Mouse (Mus musculus): ENCODE results near the gene Yipf3.
A peak's percentile ranks its signal among the peaks of the same experiment; 100 is the strongest.

DNA sequence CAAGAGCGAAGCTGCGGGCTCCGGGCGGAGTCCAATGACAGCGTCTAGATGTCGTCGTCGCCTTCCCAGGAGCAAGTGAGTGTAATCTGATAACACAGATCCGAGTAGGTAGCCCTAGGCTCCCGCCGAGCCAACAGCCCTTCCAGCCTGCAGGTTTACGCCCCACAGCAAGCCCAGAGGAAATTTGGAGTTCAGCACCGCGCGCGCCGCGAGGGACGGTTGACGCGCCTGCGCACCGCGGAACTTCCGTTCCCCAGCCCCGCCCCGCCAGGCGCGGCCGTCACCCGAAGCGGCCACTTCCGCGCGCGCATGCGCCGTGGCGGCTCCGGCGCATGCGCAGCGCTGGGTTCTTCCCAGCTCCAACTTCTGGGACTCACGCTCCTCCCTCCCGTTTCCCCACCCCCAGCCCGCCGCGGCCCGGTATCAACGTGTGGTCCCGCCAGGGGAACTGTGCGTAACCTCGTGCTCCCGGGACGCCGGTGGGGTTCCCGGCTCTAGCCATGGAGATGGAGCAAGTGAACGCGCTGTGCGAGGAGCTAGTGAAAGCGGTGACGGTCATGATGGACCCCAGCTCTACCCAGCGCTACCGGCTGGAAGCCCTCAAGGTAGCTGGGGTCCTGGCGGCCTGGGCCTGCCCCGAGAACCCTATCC lies 45.3 kb upstream of the Yipf3 start, which contains the start of the genes Polh and Xpo5:
- TF ChIP-seq ZC3H11A (IDR thresholded peaks at IDR 0.05; ENCODE audit: low read depth, low read length) (no peak), MAX (IDR thresholded peaks at IDR 0.05; ENCODE audit: low read length) (peak; percentile 77; the same call in 1 of the 2 replicates), MYC (IDR thresholded peaks at IDR 0.05; ENCODE audit: low read depth, low read length) (peak; percentile 73; the same call in 1 of the 2 replicates), CTCF (conservative IDR thresholded peaks at IDR 0.05 in 1 of 2, IDR thresholded peaks at IDR 0.05 in 1 of 2; ENCODE audit: low read depth in 2 of 2, low read length in 2 of 2) (no peak), HCFC1 (IDR thresholded peaks at IDR 0.05; ENCODE audit: low read depth, low read length) (peak; percentile 75), EP300 (IDR thresholded peaks at IDR 0.05; ENCODE audit: low read length) (no peak; the same call in 1 of the 2 replicates), POLR2A (IDR thresholded peaks at IDR 0.05; ENCODE audit: low read depth, low read length) (peak; percentile 88), ZNF384 (IDR thresholded peaks at IDR 0.05; ENCODE audit: low read depth, low read length) (no peak), ELF1 (IDR thresholded peaks at IDR 0.05; ENCODE audit: low read depth, low read length) (peak; percentile 96), SIN3A (IDR thresholded peaks at IDR 0.05; ENCODE audit: low read length) (peak; percentile 91), UBTF (IDR thresholded peaks at IDR 0.05; ENCODE audit: low read depth, low read length) (no peak)
